Mouse (Mus musculus): ENCODE results near the gene Shank2. TPM values are rescaled to one million over a fixed set of nuclear protein-coding genes. Genes with fewer than 3 reads are reported as not detected.

The Shank2 gene
- total RNA-seq, 2 experiments from 2014 or later = 0.69 to 0.93 TPM

GRCm38 (mm10) chr7:144097314-144097713 is 95.6 kb downstream of the Shank2 start:
- peak in 1 of 2 experiments; percentile 45 for DNase-seq
- intact Hi-C loops (cut with DNase I) = loop anchor here (1.0 to 5.0 kb wide), 2 partner anchors 85 to 111 kb away; no protein-coding TSS in a partner anchor

DNA sequence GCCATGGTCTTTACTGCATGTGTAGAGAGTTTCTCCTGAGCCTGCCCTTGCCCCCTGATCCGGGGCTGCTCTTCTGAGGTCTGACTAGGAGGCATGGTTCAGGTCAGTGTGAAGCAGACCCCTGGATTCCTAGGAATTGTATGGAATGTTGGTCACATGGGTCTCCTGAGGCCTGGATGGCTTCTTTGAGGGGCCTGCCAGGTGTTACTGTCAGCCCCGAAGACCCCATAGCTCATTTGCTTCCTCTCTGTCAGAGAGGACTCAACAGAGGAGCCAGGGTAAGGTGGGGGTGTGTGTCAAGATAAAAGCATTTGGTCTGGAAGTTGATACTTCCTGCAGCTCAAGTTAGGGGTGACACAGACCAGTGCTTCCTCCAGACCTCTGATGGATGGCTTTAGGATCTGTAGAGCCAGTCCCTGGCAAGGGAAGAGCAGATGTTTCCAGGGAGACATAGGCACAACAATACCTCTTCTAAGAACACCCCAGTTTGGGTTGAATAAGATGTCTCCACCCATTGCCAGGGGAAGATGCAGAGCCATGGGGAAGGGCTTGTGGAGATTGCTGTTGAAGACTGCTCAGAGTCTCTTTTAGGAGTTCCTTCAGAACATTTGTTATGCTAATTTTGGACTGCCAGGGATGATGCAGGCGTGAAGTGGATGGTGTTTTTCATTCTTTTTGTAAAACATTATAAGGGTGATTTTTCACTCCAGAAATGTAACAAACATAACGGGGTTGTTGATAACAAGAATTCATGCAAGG is 100.7 kb downstream of the Shank2 start:
- DNase-seq = no peak
- intact Hi-C loops (cut with DNase I) = no loop called here

- no peak for DNase-seq
- intact Hi-C loops (cut with DNase I) = no loop called here
Measured at GRCm38 (mm10) chr7:144105952-144106351, 104.2 kb downstream of the Shank2 start.

- intact Hi-C loops (cut with DNase I) = no loop called here
- no peak for DNase-seq
Measured at GRCm38 (mm10) chr7:144106352-144107011, 104.8 kb downstream of the Shank2 start.

DNA sequence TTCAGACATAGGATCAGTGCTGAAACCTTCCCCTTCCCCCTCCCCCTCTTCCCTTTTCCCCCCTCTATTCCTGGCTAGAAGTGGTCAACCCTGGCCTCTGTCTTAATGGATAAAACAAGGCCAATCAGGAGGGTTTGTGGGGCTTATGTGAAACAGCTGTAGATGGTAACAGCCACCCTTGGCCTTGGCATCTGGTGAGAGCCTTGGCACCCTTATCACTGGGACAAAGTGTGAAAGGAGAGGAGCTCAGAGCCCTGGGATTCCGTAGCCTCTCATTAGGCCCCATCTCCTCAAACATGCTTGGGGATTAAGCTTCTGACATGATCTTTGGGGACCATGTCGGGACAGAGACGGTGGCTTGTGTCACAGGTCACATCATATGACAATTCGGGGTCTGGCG is 106.4 kb downstream of the Shank2 start:
- intact Hi-C loops (cut with DNase I) = no loop called here
- no peak for DNase-seq

DNA sequence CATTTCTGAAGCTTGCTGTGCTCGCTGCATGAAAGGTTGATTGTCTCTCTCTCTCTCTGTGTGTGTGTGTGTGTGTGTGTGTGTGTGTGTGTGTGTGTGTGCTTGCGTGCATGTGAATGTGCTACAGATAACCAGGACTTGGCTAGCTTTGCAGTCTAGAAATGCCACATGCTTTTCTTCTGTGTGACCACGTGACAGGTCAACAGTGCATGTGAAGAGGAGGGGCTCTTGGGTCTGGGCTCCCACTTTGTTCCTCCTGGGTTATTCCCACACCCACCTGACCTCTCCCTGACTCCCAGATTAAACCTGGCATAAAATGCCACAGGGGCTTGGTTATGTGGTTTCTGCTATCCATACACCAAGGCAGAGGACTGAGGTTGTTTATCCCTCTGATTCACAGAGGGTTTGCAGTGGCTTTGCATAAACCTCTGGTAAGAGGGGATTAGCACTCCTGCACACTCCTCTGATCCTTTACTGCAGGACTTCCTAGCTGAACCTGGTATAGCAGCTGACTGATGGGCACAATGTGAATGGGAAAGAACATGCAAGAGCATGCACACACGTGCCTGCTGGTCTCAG is 109.4 kb downstream of the Shank2 start:
- DNase-seq = peak; percentile 24 to 28
- intact Hi-C loops (cut with DNase I) = no loop called here

DNA sequence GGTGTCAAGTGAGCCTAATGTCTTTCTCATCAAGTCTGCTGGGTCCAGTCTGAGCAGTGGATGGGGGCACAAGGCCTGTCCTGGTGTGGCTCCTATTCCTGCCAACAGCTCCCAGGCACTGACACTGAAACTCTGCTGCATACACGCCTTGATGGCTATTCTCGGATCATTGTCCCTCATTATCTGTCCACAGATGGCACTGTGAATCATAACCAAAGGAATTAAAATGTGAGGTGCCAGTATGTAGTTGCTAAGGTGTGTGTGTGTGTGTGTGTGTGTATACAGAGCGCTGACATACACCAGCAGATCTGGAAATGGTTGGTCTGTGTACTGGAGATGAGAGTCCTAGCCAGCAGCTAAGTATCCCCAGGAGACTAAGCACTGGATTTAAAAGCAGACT is 110.3 kb downstream of the Shank2 start:
- peak; percentile 4 to 11 for DNase-seq
- intact Hi-C loops (cut with DNase I) = no loop called here

DNA sequence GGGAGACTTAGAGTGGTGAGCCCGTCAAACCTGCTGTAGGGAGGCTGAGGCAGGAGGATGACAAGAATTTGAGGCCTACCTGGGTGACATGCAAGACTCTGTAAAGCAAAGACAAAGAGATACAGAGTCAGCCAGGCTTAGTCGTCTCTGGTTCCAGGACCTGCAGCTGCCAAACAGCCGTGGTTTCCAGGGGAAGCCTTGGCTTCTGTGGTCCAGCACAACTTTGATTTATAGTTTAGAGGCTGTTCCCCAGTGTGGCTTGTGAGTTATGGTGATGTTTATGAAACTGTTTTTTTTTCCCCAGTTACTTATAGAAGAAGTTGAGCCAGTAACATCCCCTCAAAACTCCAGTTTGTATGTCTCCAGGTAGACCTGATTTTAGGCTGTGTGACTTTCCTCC is 112.5 kb downstream of the Shank2 start:
- no peak for DNase-seq
- intact Hi-C loops (cut with DNase I) = no loop called here

- intact Hi-C loops (cut with DNase I) = no loop called here
- peak in 1 of 2 experiments; percentile 11 for DNase-seq
Measured at GRCm38 (mm10) chr7:144119562-144119961, 117.8 kb downstream of the Shank2 start.

DNA sequence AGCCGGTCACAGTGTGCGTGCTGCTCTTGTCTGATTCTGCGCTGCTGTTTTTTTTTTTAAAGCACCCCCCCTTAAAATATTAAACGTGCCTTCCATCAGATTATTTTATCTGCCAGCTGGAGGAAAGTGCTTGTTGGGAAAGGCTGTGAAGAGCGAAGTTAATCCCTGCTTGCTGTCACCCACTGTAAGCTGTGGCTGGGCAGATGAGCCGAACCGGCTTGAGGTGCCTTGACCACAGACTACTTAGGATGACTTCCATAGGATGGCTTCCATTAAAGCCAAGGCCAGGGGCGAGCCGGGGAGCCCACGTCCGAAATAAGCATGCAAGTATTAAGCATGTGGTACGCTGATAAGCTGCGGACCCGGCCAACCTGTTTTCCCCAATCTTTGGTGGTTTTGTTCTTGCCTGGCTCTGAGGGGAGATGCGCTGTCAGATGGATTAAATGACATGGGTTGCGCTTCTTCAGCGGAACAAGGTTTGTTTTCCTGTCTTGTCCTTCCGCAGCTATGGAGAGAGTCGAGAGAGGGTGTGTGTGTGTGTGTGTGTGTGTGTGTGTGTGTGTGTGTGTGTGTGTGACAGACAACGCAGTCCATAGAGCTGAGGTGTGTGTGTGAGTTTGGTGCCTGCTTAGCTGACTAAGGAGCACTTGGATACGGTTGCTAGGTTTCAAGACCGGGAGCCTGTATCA is 131.1 kb downstream of the Shank2 start:
- DNase-seq = no peak
- intact Hi-C loops (cut with DNase I) = no loop called here

GRCm38 (mm10) chr7:144133388-144133998 is 131.8 kb downstream of the Shank2 start:
- no peak for DNase-seq
- intact Hi-C loops (cut with DNase I) = no loop called here

- DNase-seq = no peak
- intact Hi-C loops (cut with DNase I) = no loop called here
Measured at GRCm38 (mm10) chr7:144134699-144135098, 133.0 kb downstream of the Shank2 start.

DNA sequence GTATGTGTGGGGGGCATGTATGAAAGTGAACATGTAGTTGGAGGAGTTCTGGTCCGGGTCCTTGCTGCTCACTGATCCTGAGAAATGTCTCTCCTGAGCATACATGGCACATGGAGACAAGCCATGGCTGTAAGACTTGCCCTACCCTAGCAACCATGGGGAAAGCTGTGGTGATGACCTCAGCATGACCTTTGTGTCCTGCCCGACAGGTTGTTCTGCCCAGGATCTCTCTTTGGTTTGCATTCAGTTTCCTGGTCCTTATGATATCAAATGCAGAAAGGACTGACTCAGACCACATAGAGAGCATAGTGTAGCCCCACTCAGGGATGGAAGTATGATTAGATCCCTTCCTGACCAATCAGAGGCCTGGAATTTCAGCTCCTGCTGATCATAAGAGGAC is 136.1 kb downstream of the Shank2 start:
- intact Hi-C loops (cut with DNase I) = no loop called here
- DNase-seq = no peak

GRCm38 (mm10) chr7:144138476-144138875 is 136.7 kb downstream of the Shank2 start:
- intact Hi-C loops (cut with DNase I) = no loop called here
- DNase-seq = peak in 1 of 2 experiments; percentile 2

GRCm38 (mm10) chr7:144139691-144140090 is 138.0 kb downstream of the Shank2 start:
- DNase-seq = no peak
- intact Hi-C loops (cut with DNase I) = no loop called here

GRCm38 (mm10) chr7:144140470-144140869 is 138.7 kb downstream of the Shank2 start:
- no peak for DNase-seq
- intact Hi-C loops (cut with DNase I) = no loop called here

DNA sequence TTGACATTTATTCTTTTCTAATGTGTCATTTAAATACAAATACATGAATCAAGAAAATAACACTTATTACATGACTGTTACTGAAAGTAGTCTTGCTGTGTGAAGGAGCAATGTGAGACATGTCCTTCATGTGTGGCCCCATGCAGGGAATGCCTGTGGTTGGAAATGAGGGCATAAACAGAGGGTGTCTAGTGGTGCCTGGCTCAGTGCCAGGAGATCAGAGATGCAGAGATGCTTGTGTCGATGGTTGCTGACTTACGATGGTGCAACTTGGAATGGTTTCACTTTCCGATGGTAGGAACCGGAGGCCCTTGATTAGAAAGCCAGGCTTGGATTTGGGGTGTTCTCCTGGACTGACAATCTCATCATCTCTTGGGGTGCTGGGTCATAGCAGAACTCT is 140.3 kb downstream of the Shank2 start:
- intact Hi-C loops (cut with DNase I) = no loop called here
- no peak for DNase-seq

- DNase-seq = no peak
- intact Hi-C loops (cut with DNase I) = no loop called here
Measured at GRCm38 (mm10) chr7:144143941-144144340, 142.2 kb downstream of the Shank2 start.

GRCm38 (mm10) chr7:144148111-144148510 is 146.4 kb downstream of the Shank2 start:
- intact Hi-C loops (cut with DNase I) = no loop called here

GRCm38 (mm10) chr7:144153124-144153523 is 151.4 kb downstream of the Shank2 start:
- DNase-seq = no peak
- intact Hi-C loops (cut with DNase I) = no loop called here

More at GRCm38 (mm10) chr7:144148111-144148510, 146.4 kb downstream of the Shank2 start:
- no peak for DNase-seq

DNA sequence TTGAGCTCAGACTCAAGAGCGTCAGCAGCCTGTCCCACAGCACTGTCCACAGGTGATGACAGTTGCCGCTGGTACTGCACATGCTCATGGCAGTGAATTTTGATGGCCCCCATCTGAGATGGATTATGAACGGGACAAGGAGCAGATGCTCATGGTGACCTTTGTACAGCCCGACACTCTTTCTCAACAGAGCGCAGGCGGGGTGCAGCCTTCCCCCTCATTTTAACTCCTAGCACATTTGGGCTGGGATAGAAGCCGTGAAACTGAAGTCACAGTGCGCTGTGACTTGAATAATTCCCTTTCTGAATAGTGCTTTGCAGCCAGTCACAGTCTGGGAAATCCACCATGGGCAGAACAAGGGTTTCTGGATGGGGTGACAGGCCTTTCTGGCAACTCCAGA is 152.0 kb downstream of the Shank2 start:
- no peak for DNase-seq
- intact Hi-C loops (cut with DNase I) = no loop called here
